Mouse (Mus musculus): ENCODE results near the gene Gldn. TPM values are rescaled to one million over a fixed set of nuclear protein-coding genes. Genes with fewer than 3 reads are reported as not detected.

Gene Gldn
- polyA plus RNA-seq, 1 experiment from 2014 or later: 0.32 TPM

DNA sequence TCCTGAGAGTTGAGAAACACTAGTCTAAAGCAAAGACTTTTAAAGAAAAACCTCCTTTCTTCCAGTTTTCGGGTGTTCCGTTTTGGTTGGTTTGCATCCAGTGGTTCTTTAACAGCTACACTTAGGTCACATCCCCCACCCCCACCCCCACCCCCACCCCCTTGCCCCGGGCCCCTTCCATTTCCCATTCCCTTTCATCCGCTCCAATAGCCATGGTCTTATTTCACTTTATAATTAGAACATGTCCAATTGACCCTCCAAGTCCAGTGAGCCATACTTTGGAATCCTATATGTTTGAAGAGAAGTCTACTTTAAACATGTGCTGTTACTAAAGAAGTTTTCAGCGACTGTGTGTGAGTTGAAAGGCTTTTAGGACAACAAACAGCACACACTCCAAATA lies 1.5 kb downstream of the Gldn start:
- no peak for ATAC-seq (ENCODE audit: insufficient number of reproducible peaks, low FRiP score, low TSS enrichment, low read depth)
- no peak for DNase-seq (ENCODE audit: low spot score)
- no peaks in the 10 kb centered on the region; the same call in 1 of the 2 replicates for H3K4me1 ChIP-seq (ENCODE audit: control insufficient read depth, insufficient read depth, low read length)
- no peak overlapping the region for H3K4me3 ChIP-seq (ENCODE audit: low read depth, low read length)
- no peak overlapping the region for H3K4me2 ChIP-seq (ENCODE audit: low read depth, severe bottlenecking)
- 67% methylated on average over 5 of the region's 5 CpGs for WGBS
- no peak overlapping the region for H3K27ac ChIP-seq (replicated peaks; ENCODE audit: low read depth, low read length)
- peaks cover 7% of the 10 kb centered on the region; the same call in 1 of the 2 replicates for H3K27me3 ChIP-seq (ENCODE audit: control insufficient read depth, insufficient read depth, low read length)
- no peaks in the 10 kb centered on the region for H3K36me3 ChIP-seq (ENCODE audit: control insufficient read depth, insufficient read depth, low read length)
- H3K9me3 ChIP-seq (ENCODE audit: control insufficient read depth, low read length): no peaks in the 10 kb centered on the region
- no peak overlapping the region for H3K9ac ChIP-seq (ENCODE audit: low read length)

DNA sequence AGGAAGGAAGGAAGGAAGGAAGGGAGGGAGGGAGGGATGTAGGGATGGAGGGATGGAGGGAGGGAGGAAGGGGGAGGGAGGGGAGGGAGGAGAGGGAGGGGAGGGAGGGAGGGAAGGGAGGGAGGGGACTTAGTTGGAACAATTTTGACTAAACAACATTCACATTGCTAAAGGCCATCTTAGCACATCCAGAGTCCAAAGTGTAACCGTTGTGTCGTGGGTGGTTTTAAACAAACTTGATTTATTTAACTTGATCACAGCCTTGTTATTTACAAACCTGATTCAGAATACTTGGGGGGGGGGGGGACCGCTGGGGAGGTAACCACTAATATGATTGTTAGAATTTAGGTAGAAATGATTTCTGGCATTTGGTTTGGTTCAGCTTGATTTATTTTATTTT lies 13.1 kb downstream of the Gldn start:
- Histone ChIP-seq H3K4me3 (ENCODE audit: low read depth, low read length) (no peak overlapping the region), H3K4me1 (ENCODE audit: control insufficient read depth, insufficient read depth, low read length) (no peaks in the 10 kb centered on the region), H3K27me3 (ENCODE audit: control insufficient read depth, insufficient read depth, low read length) (no peaks in the 10 kb centered on the region), H3K9ac (ENCODE audit: low read length) (no peak overlapping the region), H3K27ac (replicated peaks; ENCODE audit: low read depth, low read length) (no peak overlapping the region), H3K36me3 (ENCODE audit: control insufficient read depth, insufficient read depth, low read length) (no peaks in the 10 kb centered on the region), H3K9me3 (ENCODE audit: control insufficient read depth, low read length) (no peaks in the 10 kb centered on the region), H3K4me2 (ENCODE audit: low read depth, severe bottlenecking) (no peak overlapping the region)
- ATAC-seq (ENCODE audit: insufficient number of reproducible peaks, low FRiP score, low TSS enrichment, low read depth): no peak
- no peak for DNase-seq (ENCODE audit: low spot score)
- WGBS: 84% methylated on average over 3 of the region's 3 CpGs

DNA sequence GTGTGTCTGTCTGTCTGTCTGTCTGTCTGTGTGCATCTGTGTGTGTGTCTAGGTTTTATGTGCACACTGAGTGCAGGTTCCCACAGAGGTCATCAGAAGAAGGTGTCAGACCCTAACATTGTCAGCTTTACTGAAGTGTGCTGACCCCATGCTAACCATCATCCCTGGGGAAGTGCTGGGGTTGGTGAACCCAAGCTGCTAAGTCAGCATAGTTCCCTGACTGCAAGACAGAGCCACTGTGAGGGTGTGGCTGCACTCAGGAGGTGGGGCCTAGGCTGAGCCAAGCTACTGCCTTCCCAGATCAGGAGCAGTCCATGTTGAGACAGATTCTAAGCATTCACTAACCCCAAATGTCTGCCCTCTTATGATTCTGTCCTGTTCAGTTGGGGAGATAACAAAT lies 13.5 kb downstream of the Gldn start:
- Histone ChIP-seq H3K4me2 (ENCODE audit: low read depth, severe bottlenecking) (no peak overlapping the region), H3K27me3 (ENCODE audit: control insufficient read depth, insufficient read depth, low read length) (no peaks in the 10 kb centered on the region), H3K27ac (replicated peaks; ENCODE audit: low read depth, low read length) (no peak overlapping the region), H3K9ac (ENCODE audit: low read length) (no peak overlapping the region), H3K4me1 (ENCODE audit: control insufficient read depth, insufficient read depth, low read length) (no peaks in the 10 kb centered on the region), H3K9me3 (ENCODE audit: control insufficient read depth, low read length) (no peaks in the 10 kb centered on the region), H3K36me3 (ENCODE audit: control insufficient read depth, insufficient read depth, low read length) (no peaks in the 10 kb centered on the region), H3K4me3 (ENCODE audit: low read depth, low read length) (no peak overlapping the region)
- DNase-seq (ENCODE audit: low spot score) (no peak), ATAC-seq (ENCODE audit: insufficient number of reproducible peaks, low FRiP score, low TSS enrichment, low read depth) (no peak)

DNA sequence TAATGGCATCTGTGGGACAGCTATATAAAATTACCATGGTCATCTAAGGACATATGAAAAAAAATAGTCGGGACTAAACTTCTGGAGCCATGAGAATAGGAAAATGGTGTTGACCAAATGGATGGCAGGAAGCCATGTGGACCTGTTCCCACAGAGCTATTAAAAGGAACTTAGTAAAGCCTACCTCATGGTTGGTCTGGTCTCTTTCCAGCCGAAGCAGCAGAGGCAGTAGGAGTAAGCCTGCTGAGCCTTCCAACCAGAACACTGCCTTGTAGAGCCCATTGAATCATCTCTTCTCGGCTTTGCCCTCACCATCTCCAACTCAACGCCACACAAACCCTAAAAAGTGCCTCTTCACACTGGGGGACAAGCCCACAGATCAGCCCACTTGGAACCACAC lies 15.0 kb downstream of the Gldn start:
- Histone ChIP-seq H3K36me3 (ENCODE audit: control insufficient read depth, insufficient read depth, low read length) (no peaks in the 10 kb centered on the region), H3K9ac (ENCODE audit: low read length) (no peak overlapping the region), H3K4me2 (ENCODE audit: low read depth, severe bottlenecking) (no peak overlapping the region), H3K27ac (replicated peaks; ENCODE audit: low read depth, low read length) (no peak overlapping the region), H3K4me3 (ENCODE audit: low read depth, low read length) (no peak overlapping the region), H3K9me3 (ENCODE audit: control insufficient read depth, low read length) (no peaks in the 10 kb centered on the region), H3K27me3 (ENCODE audit: control insufficient read depth, insufficient read depth, low read length) (no peaks in the 10 kb centered on the region), H3K4me1 (ENCODE audit: control insufficient read depth, insufficient read depth, low read length) (no peaks in the 10 kb centered on the region)
- no peak for ATAC-seq (ENCODE audit: insufficient number of reproducible peaks, low FRiP score, low TSS enrichment, low read depth)
- no peak for DNase-seq (ENCODE audit: low spot score)
- 89% methylated on average over 4 of the region's 4 CpGs for WGBS

DNA sequence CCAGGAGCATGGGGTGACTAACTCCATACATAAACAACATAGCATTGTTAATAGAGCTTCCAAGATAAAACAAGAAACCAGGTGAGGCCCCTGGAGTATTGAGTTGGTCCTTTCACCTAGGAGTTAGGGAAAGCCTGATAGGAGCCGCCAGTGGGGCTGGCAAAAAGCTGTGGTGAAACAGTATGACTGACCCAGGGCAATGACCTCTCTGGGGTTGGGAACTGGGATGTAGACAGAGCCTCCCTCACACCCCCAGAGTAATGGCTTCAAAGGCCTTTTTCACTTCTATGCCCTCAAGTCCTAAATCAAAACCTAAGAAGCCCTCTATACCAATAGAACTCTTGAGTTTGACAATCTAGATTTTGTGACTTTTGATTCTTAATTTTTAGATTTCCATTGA lies 21.9 kb downstream of the Gldn start:
- Histone ChIP-seq H3K4me1 (ENCODE audit: control insufficient read depth, insufficient read depth, low read length) (no peaks in the 10 kb centered on the region; the same call in 1 of the 2 replicates), H3K4me2 (ENCODE audit: low read depth, severe bottlenecking) (no peak overlapping the region), H3K9ac (ENCODE audit: low read length) (no peak overlapping the region), H3K27ac (replicated peaks; ENCODE audit: low read depth, low read length) (no peak overlapping the region), H3K27me3 (ENCODE audit: control insufficient read depth, insufficient read depth, low read length) (no peaks in the 10 kb centered on the region), H3K9me3 (ENCODE audit: control insufficient read depth, low read length) (no peaks in the 10 kb centered on the region), H3K4me3 (ENCODE audit: low read depth, low read length) (no peak overlapping the region), H3K36me3 (ENCODE audit: control insufficient read depth, insufficient read depth, low read length) (no peaks in the 10 kb centered on the region)
- WGBS: 37% methylated on average over 1 of the region's 1 CpGs
- ATAC-seq (ENCODE audit: insufficient number of reproducible peaks, low FRiP score, low TSS enrichment, low read depth): no peak
- no peak for DNase-seq (ENCODE audit: low spot score)

DNA sequence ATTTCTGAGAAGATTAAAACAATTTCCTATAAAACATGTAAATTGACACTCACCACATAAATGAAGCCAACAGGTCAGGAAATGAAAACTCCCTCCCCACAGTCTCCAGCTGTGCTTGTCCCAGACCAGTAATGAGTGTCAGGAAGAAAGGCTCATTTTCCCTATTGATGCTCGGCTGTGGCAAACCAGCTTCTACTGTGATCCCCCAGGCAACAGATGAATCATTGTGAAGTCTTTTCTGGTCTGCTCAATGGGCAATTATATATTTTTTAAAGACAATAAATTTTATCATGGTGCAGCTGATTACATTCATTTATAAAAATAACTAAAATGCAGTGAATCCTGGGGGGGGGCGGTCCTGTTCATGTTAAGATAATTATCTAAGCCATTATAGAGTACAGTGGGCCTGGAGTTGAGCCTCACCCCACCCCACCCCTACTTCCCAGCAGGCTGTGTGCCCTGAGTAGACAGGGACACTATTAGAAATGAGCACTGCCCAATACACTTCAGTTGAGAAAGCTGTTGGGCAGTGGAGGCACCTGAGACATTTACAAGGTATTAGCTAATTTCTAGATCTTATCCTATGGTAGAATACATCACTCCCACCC lies 22.6 kb downstream of the Gldn start:
- Histone ChIP-seq H3K9ac (ENCODE audit: low read length) (no peak overlapping the region), H3K27ac (replicated peaks; ENCODE audit: low read depth, low read length) (no peak overlapping the region), H3K4me2 (ENCODE audit: low read depth, severe bottlenecking) (no peak overlapping the region), H3K4me3 (ENCODE audit: low read depth, low read length) (no peak overlapping the region), H3K36me3 (ENCODE audit: control insufficient read depth, insufficient read depth, low read length) (no peaks in the 10 kb centered on the region), H3K9me3 (ENCODE audit: control insufficient read depth, low read length) (no peaks in the 10 kb centered on the region), H3K27me3 (ENCODE audit: control insufficient read depth, insufficient read depth, low read length) (no peaks in the 10 kb centered on the region), H3K4me1 (ENCODE audit: control insufficient read depth, insufficient read depth, low read length) (no peaks in the 10 kb centered on the region; the same call in 1 of the 2 replicates)
- 33% methylated on average over 2 of the region's 2 CpGs for WGBS
- ATAC-seq (ENCODE audit: insufficient number of reproducible peaks, low FRiP score, low TSS enrichment, low read depth) (no peak), DNase-seq (ENCODE audit: low spot score) (no peak)

DNA sequence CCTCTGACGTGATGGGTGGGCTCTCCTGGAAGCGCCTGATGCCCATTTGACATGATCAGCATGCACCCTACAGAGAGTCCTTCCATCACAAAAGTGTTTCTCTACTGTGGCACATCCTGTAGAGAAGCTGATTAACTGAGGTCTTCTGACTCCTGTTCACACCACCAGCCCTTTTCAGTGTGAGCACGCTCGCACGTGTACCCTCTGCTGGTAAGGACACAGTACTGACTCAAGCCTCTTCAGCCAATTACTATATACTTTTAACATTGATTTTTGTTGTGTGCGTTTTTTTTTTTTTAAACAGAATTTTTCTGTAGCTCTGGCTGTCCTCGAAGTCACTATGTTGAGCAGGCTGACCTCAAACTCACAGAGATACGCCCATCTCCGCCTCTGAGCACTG lies 30.1 kb downstream of the Gldn start:
- Histone ChIP-seq H3K4me3 (ENCODE audit: low read depth, low read length) (no peak overlapping the region), H3K4me2 (ENCODE audit: low read depth, severe bottlenecking) (no peak overlapping the region), H3K4me1 (ENCODE audit: control insufficient read depth, insufficient read depth, low read length) (no peaks in the 10 kb centered on the region; the same call in 1 of the 2 replicates), H3K27ac (replicated peaks; ENCODE audit: low read depth, low read length) (no peak overlapping the region), H3K27me3 (ENCODE audit: control insufficient read depth, insufficient read depth, low read length) (no peaks in the 10 kb centered on the region), H3K9ac (ENCODE audit: low read length) (no peak overlapping the region), H3K9me3 (ENCODE audit: control insufficient read depth, low read length) (no peaks in the 10 kb centered on the region), H3K36me3 (ENCODE audit: control insufficient read depth, insufficient read depth, low read length) (no peaks in the 10 kb centered on the region)
- ATAC-seq (ENCODE audit: insufficient number of reproducible peaks, low FRiP score, low TSS enrichment, low read depth): no peak
- WGBS: 69% methylated on average over 9 of the region's 9 CpGs
- DNase-seq (ENCODE audit: low spot score): no peak

DNA sequence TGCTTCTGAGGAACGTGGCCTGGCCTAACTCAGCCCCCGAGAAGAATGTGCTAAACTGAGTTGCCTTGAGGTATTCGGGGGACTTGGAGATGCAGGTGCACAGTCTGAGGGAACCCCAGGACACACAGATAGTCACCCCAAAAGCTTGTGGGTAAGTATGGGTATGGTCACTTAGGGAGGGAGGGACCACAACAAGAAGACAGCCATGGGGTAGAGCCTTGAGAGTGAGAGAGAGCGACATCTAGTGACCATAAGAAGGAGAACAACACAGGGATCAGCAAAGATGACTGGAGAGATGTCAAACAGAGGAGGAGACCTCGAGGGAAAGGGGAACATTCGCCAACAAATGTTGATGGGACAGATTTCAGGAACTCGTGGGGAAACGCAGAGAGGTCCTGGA lies 37.2 kb downstream of the Gldn start:
- 44% methylated on average over 8 of the region's 8 CpGs for WGBS
- H3K9ac ChIP-seq (ENCODE audit: low read length): no peak overlapping the region
- H3K9me3 ChIP-seq (ENCODE audit: control insufficient read depth, low read length): no peaks in the 10 kb centered on the region
- no peak overlapping the region for H3K27ac ChIP-seq (replicated peaks; ENCODE audit: low read depth, low read length)
- ATAC-seq (ENCODE audit: insufficient number of reproducible peaks, low FRiP score, low TSS enrichment, low read depth) (no peak), DNase-seq (ENCODE audit: low spot score) (no peak)
- no peaks in the 10 kb centered on the region for H3K27me3 ChIP-seq (ENCODE audit: control insufficient read depth, insufficient read depth, low read length)
- no peak overlapping the region for H3K4me2 ChIP-seq (ENCODE audit: low read depth, severe bottlenecking)
- H3K36me3 ChIP-seq (ENCODE audit: control insufficient read depth, insufficient read depth, low read length): no peaks in the 10 kb centered on the region
- H3K4me3 ChIP-seq (ENCODE audit: low read depth, low read length): no peak overlapping the region
- H3K4me1 ChIP-seq (ENCODE audit: control insufficient read depth, insufficient read depth, low read length): no peaks in the 10 kb centered on the region; the same call in 1 of the 2 replicates

DNA sequence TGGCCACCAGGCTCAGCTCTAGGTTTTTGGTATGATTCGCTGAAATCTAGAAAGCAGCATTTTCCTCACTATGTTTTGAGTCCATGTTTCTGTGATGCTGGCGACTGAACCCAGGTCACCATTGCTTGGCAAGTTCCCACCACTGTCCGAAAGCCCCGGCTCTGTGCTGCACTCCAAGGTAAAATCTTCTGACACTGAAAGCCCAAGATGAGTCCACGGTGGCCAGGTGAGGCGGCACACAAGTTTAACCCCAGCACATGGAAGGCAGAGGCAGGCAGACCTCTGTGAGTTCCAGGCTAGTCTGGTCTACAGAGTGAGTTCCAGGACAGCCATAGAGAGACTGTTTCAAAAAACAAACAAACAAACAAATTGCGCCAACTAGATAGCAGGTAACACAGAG lies 42.9 kb downstream of the Gldn start:
- ATAC-seq (ENCODE audit: insufficient number of reproducible peaks, low FRiP score, low TSS enrichment, low read depth): no peak
- H3K36me3 ChIP-seq (ENCODE audit: control insufficient read depth, insufficient read depth, low read length): no peaks in the 10 kb centered on the region
- no peak overlapping the region for H3K4me3 ChIP-seq (ENCODE audit: low read depth, low read length)
- H3K4me1 ChIP-seq (ENCODE audit: control insufficient read depth, insufficient read depth, low read length): no peaks in the 10 kb centered on the region
- no peak overlapping the region for H3K9ac ChIP-seq (ENCODE audit: low read length)
- 90% methylated on average over 7 of the region's 7 CpGs for WGBS
- H3K27me3 ChIP-seq (ENCODE audit: control insufficient read depth, insufficient read depth, low read length): no peaks in the 10 kb centered on the region
- H3K27ac ChIP-seq (replicated peaks; ENCODE audit: low read depth, low read length): no peak overlapping the region
- H3K4me2 ChIP-seq (ENCODE audit: low read depth, severe bottlenecking): no peak overlapping the region
- no peak for DNase-seq (ENCODE audit: low spot score)
- no peaks in the 10 kb centered on the region for H3K9me3 ChIP-seq (ENCODE audit: control insufficient read depth, low read length)
